Mouse (Mus musculus) heart, adult 2 months (tissue): ENCODE results near the gene Tsfm. TPM values are rescaled to one million over a fixed set of nuclear protein-coding genes. Genes with fewer than 3 reads are reported as not detected.

Experiments used
- DNase-seq, 2 experiments: peaks; one replicate each; pipeline ENCODE4 v3.0.0; 2021
- H3K27ac ChIP-seq: fragments of 200-600 bp; 2 replicates; pipeline ENCODE4 v1.8.1; 2022
- H3K27me3 ChIP-seq: fragments of 200-500 bp; 2 replicates; pipeline ENCODE4 v1.6.1; 2012; ENCODE audit warnings: mild to moderate bottlenecking, low read length, inconsistent platforms, mixed read lengths; ENCODE audit not compliant: control insufficient read depth, insufficient read depth
- H3K36me3 ChIP-seq: fragments of 200-500 bp; 2 replicates; pipeline ENCODE4 v1.6.1; 2012; ENCODE audit warnings: low read length, inconsistent platforms; ENCODE audit not compliant: control insufficient read depth, insufficient read depth
- H3K4me1 ChIP-seq: fragments of 200-500 bp; 2 replicates; pipeline ENCODE4 v1.6.1; 2011; ENCODE audit warnings: low read length; ENCODE audit not compliant: control insufficient read depth, insufficient read depth
- H3K4me3 ChIP-seq: fragments of 200-600 bp; 2 replicates; pipeline ENCODE4 v1.8.1; 2022
- H3K79me2 ChIP-seq: fragments of 200-500 bp; replicated peaks from 2 replicates; pipeline ENCODE4 v1.6.1; 2012; ENCODE audit warnings: mild to moderate bottlenecking, inconsistent platforms, low read length, moderate library complexity, mixed read lengths; ENCODE audit not compliant: control insufficient read depth, insufficient read depth
- H3K9ac ChIP-seq: fragments of 200-500 bp; 2 replicates; pipeline ENCODE4 v1.6.1; 2012; ENCODE audit warnings: low read depth, mild to moderate bottlenecking, control low read depth, inconsistent platforms, low read length, mixed read lengths
- CTCF ChIP-seq: fragments of 200-600 bp; IDR thresholded peaks from 2 replicates; pipeline ENCODE4 v1.8.1; 2022; ENCODE audit warnings: antibody characterized with exemption, mild to moderate bottlenecking, moderate library complexity
- EP300 ChIP-seq: fragments of 200-500 bp; IDR thresholded peaks from 2 replicates; pipeline ENCODE4 v1.6.1; 2011; ENCODE audit warnings: low read depth, low read length, control low read depth; ENCODE audit not compliant: insufficient read depth
- POLR2A ChIP-seq: fragments of 200-500 bp; IDR thresholded peaks from 2 replicates; pipeline ENCODE4 v1.6.1; 2011; ENCODE audit warnings: mild to moderate bottlenecking, low read depth, low read length, control low read depth; ENCODE audit not compliant: insufficient read depth
- WGBS: fragments of 180-500 bp; shearing (Covaris S2); methylation state at CpG from one replicate; pipeline ENCODE4 v1.1.7; 2018; 5-methylcytosine and 5-hydroxymethylcytosine counted together
- intact Hi-C: fragments of 180-260 bp; cut with DNase I; formaldehyde crosslinking; loops from one replicate; pipeline ENCODE4 v1.15.1; 2025
- polyA plus RNA-seq: library from polyadenylated mRNA; depleted of rRNA; stranded (reverse); fragments of >200 nt; gene quantifications from 2 replicates; pipeline ENCODE4 v1.2.3, GENCODE M21; 2012
- total RNA-seq, 2 experiments: library from RNA; stranded (reverse); gene quantifications; 2 replicates each; pipeline ENCODE4 v1.2.3; 2021

Tsfm gene
- total and polyA plus RNA-seq, 3 experiments: 40.0 to 58.7 (median 50.8) TPM

GRCm38 (mm10) chr10:127056490-127056889 lies 25.9 kb upstream of the Tsfm start:
- H3K27me3 ChIP-seq: no peaks in the 10 kb centered on the region
- TF ChIP-seq EP300: no peak
- no peak for TF ChIP-seq POLR2A
- TF ChIP-seq CTCF: no peak
- H3K4me1 ChIP-seq: peaks cover 2% of the 10 kb centered on the region; the same call in 1 of the 2 replicates

DNA sequence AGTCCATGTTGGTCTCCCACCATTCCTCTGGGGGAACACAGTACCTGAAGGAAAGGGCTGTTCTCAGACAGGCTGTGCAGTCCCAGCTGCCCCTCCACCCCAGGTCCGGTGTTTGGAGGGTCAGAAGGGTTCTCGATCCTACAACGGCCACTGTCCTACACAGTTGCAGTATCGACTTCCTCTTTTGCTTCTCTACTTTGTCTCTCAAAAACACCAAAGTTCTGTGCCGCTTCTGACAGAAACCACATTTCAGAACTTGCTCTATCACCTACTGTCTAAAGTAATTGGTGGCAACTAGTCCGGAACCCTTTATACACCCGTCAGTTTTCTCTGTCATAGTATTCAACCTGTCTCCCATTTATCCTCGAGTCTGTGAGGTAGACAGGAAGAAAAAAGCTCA lies 24.8 kb upstream of the Tsfm start:
- TF ChIP-seq CTCF: no peak
- no peak for TF ChIP-seq POLR2A
- no peak for TF ChIP-seq EP300
- no peaks in the 10 kb centered on the region for H3K79me2 ChIP-seq
- no peaks in the 10 kb centered on the region for H3K36me3 ChIP-seq
- no peaks in the 10 kb centered on the region for H3K27me3 ChIP-seq
- peaks cover under 1% of the 10 kb centered on the region; the same call in 1 of the 2 replicates for H3K4me1 ChIP-seq
- no peak overlapping the region for H3K27ac ChIP-seq
- intact Hi-C loops: no loop called here
- WGBS: 81% methylated on average over 8 of the region's 8 CpGs
- H3K4me3 ChIP-seq: no peak overlapping the region
- no peak for DNase-seq
- no peak overlapping the region for H3K9ac ChIP-seq

More at GRCm38 (mm10) chr10:127056490-127056889, 25.9 kb upstream of the Tsfm start:
- no peak for DNase-seq
- 88% methylated on average over 20 of the region's 20 CpGs for WGBS
- Histone ChIP-seq H3K9ac (no peak overlapping the region), H3K36me3 (no peaks in the 10 kb centered on the region), H3K27ac (no peak overlapping the region), H3K4me3 (no peak overlapping the region), H3K79me2 (no peaks in the 10 kb centered on the region)
- intact Hi-C loops: no loop called here

GRCm38 (mm10) chr10:127054646-127055045 lies 24.0 kb upstream of the Tsfm start:
- H3K9ac ChIP-seq: no peak overlapping the region
- H3K79me2 ChIP-seq: no peaks in the 10 kb centered on the region
- H3K27me3 ChIP-seq: peaks cover 3% of the 10 kb centered on the region; the same call in 1 of the 2 replicates
- intact Hi-C loops: no loop called here
- no peak for DNase-seq
- H3K4me3 ChIP-seq: no peak overlapping the region
- H3K36me3 ChIP-seq: no peaks in the 10 kb centered on the region
- WGBS: 73% methylated on average over 4 of the region's 4 CpGs
- no peak for TF ChIP-seq CTCF
- TF ChIP-seq EP300: no peak
- no peak for TF ChIP-seq POLR2A
- H3K4me1 ChIP-seq: no peaks in the 10 kb centered on the region
- H3K27ac ChIP-seq: no peak overlapping the region

DNA sequence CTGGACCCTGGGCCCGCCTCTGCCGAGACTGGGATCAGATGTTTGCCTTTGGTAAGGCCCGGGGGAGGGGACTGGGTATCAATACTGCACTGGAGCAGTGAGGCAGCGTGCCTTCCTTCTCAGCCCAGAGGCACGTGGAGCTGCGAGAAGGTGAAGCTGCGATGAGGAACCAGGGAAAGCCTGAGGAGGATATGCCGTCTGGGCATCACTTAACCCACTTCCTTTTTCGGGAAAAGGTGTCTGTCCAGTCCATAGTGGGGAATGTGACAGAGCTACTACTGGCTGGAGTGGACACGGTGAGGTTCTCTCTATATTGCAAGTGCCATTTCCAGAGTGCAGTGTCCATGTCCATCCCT lies 19.5 kb upstream of the Tsfm start:
- H3K27ac ChIP-seq: no peak overlapping the region
- 18% methylated on average over 10 of the region's 10 CpGs for WGBS
- peaks cover 1% of the 10 kb centered on the region for H3K4me1 ChIP-seq
- TF ChIP-seq CTCF (no peak), EP300 (no peak), POLR2A (no peak)
- no peaks in the 10 kb centered on the region for H3K79me2 ChIP-seq
- DNase-seq: no peak
- H3K36me3 ChIP-seq: no peaks in the 10 kb centered on the region
- intact Hi-C loops: no loop called here
- no peak overlapping the region for H3K4me3 ChIP-seq
- no peak overlapping the region for H3K9ac ChIP-seq
- peaks cover 13% of the 10 kb centered on the region for H3K27me3 ChIP-seq

DNA sequence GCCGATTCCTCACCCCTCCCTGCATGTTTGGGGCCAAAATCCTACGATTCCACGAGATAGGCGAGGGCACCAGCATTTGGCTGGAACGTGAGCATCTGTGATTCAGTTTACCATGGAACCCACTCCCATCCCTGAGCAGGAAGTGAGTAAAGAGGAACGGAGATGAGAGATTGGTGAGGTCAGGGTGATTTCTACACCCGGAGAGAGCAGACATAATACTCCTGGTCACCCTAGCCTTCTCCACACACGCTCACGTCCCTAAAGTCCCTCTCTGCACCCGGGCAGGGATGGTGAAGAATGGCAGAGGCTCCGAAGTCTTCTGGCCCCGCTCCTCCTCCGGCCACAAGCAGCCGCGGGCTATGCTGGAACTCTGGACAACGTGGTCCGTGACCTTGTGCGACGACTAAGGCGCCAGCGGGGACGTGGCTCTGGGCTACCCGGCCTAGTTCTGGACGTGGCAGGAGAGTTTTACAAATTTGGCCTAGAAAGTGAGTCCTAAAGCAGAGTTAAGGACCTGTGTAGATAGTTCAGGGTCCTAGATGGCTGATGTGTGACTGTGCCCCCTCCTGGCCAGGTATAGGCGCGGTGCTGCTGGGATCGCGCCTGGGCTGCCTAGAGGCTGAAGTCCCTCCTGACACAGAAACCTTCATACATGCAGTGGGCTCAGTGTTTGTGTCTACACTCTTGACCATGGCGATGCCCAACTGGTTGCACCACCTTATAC lies 18.9 kb upstream of the Tsfm start:
- H3K27ac ChIP-seq: no peak overlapping the region
- DNase-seq: no peak
- intact Hi-C loops: no loop called here
- TF ChIP-seq CTCF (peak; percentile 25), POLR2A (no peak), EP300 (no peak)
- H3K4me1 ChIP-seq: peaks cover 1% of the 10 kb centered on the region
- H3K79me2 ChIP-seq: no peaks in the 10 kb centered on the region
- no peak overlapping the region for H3K9ac ChIP-seq
- WGBS: 4% methylated on average over 29 of the region's 29 CpGs
- H3K4me3 ChIP-seq: no peak overlapping the region
- H3K27me3 ChIP-seq: peaks cover 13% of the 10 kb centered on the region
- H3K36me3 ChIP-seq: no peaks in the 10 kb centered on the region

DNA sequence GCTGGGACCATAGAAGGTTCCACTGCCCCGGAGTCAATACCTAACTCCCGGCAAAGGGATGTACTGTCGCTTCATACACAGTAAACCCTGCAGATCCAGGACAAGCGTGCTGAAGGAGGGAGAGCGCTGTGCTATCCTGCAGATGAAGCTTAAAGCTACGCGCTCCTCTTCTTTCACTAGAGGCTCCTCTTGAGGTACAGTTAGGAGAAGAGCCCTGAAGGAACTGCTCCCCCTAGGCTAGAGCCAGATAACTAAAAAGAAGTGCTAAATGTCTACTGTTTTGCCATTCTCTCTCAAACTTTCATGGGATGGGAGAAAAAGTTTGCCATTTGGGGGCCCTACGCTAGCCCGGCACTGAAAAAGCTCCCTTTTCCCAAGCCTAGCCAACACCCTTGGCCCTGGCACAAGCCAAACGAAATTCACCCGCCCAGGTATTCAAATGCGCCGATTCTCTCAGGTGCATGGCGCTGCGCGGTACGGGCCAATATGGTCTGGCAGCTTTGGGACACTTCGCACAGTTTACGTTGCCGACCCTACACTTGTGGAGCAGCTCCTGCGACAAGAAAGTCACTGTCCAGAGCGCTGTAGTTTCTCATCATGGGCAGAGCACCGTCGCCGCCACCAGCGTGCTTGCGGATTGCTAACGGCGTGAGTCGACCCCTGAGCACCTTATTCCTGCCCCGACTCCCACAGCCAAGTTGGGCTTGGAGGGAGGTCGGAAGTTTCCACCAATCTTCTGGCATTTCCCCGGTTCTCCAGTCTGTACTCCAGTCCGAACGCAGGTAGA lies 18.2 kb upstream of the Tsfm start:
- intact Hi-C loops: no loop called here
- TF ChIP-seq EP300 (no peak), POLR2A (no peak), CTCF (no peak)
- Histone ChIP-seq H3K4me1 (peaks cover 1% of the 10 kb centered on the region), H3K9ac (no peak overlapping the region), H3K4me3 (no peak overlapping the region), H3K27ac (no peak overlapping the region), H3K79me2 (no peaks in the 10 kb centered on the region), H3K36me3 (no peaks in the 10 kb centered on the region), H3K27me3 (peaks cover 13% of the 10 kb centered on the region)
- 7% methylated on average over 35 of the region's 35 CpGs for WGBS
- no peak for DNase-seq
